Mouse (Mus musculus) forebrain, postnatal 0 days (tissue): Measurements from ENCODE around the gene Arhgef17. TPM values are rescaled to one million over a fixed set of nuclear protein-coding genes. Genes with fewer than 3 reads are reported as not detected.

Experiments used
- ATAC-seq: fragments of 200-750 bp; cut with Nextera tagmentation; 2 replicates; pipeline ENCODE4 v1.8.0; 2017; ENCODE audit warnings: mild to moderate bottlenecking, moderate library complexity
- DNase-seq: peaks from one replicate; pipeline ENCODE4 v3.0.0-alpha.2; 2015
- H3K27ac ChIP-seq: fragments of 300-500 bp; sonication (generic); 2 replicates; pipeline ENCODE4 v1.5.1; 2014; ENCODE audit warnings: low read depth, mild to moderate bottlenecking, antibody characterized with exemption, low read length, moderate library complexity, mixed read lengths
- H3K27me3 ChIP-seq: fragments of 300-500 bp; sonication (generic); 2 replicates; pipeline ENCODE4 v1.6.1; 2014; ENCODE audit warnings: mild to moderate bottlenecking, low read length, mixed read lengths; ENCODE audit not compliant: insufficient read depth
- H3K36me3 ChIP-seq: fragments of 300-500 bp; sonication (generic); 2 replicates; pipeline ENCODE4 v1.6.1; 2014; ENCODE audit warnings: mild to moderate bottlenecking, moderate library complexity; ENCODE audit not compliant: insufficient read depth
- H3K4me1 ChIP-seq: fragments of 300-500 bp; sonication (generic); 2 replicates; pipeline ENCODE4 v1.6.1; 2014; ENCODE audit warnings: antibody characterized with exemption; ENCODE audit not compliant: insufficient read depth
- H3K4me2 ChIP-seq: fragments of 300-500 bp; sonication (generic); 2 replicates; pipeline ENCODE4 v1.6.1; 2014; ENCODE audit warnings: low read depth, mild to moderate bottlenecking, moderate library complexity
- H3K4me3 ChIP-seq: fragments of 300-500 bp; sonication (generic); 2 replicates; pipeline ENCODE4 v1.5.1; 2014; ENCODE audit warnings: low read depth, low read length, mixed read lengths
- H3K9ac ChIP-seq: fragments of 300-500 bp; sonication (generic); 2 replicates; pipeline ENCODE4 v1.6.1; 2014; ENCODE audit warnings: mild to moderate bottlenecking
- H3K9me3 ChIP-seq: fragments of 300-500 bp; sonication (generic); 2 replicates; pipeline ENCODE4 v1.6.1; 2016; ENCODE audit warnings: low read length
- CTCF ChIP-seq: sonication (generic); IDR thresholded peaks from 2 replicates; pipeline ENCODE4 v1.5.1; 2016; ENCODE audit warnings: antibody characterized with exemption, control low read depth, low read depth
- WGBS: fragments of 180-500 bp; shearing (Covaris S2); extraction: QIAGEN DNeasy Blood & Tissue Kit; methylation state at CpG from one replicate; pipeline ENCODE4 v1.1.7; 2014; 5-methylcytosine and 5-hydroxymethylcytosine counted together
- microRNA-seq, 2 experiments: library from miRNA; unstranded; fragments of <30 nt; microRNA quantifications; one replicate each; pipeline ENCODE4; 2016
- polyA plus RNA-seq: library from polyadenylated mRNA; unstranded; fragments of >200 nt; fragmentation: Nextera tagmentation; extraction: Ambion mirVana; gene quantifications from 2 replicates; pipeline ENCODE4 v1.2.1, GENCODE M21; 2015
- total RNA-seq: library from RNA; depleted of rRNA; stranded (reverse); fragments of >200 nt; gene quantifications from 2 replicates; pipeline ENCODE4 v1.2.3, GENCODE M21; 2014; rRNA removed

Arhgef17 gene
- total and polyA plus RNA-seq, 2 experiments from 2014 or later, result 12.5 to 52.7 TPM

- TF ChIP-seq CTCF, result no peak
- H3K36me3 ChIP-seq, result peaks cover 39% of the 10 kb centered on the region
- H3K4me2 ChIP-seq, result no peak overlapping the region
- no peaks in the 10 kb centered on the region for H3K4me1 ChIP-seq
- no peaks in the 10 kb centered on the region for H3K9me3 ChIP-seq
- no peak overlapping the region for H3K27ac ChIP-seq
- no peak overlapping the region for H3K9ac ChIP-seq
- 92% methylated on average over 6 of the region's 6 CpGs for WGBS
- no peak for ATAC-seq
- no peak for DNase-seq
- H3K4me3 ChIP-seq, result no peak overlapping the region
- no peaks in the 10 kb centered on the region for H3K27me3 ChIP-seq
Observed at GRCm38 (mm10) chr7:100835711-100836110, 96.2 kb downstream of the Arhgef17 start.

GRCm38 (mm10) chr7:100835168-100835567, 96.7 kb downstream of the Arhgef17 start:
- H3K27ac ChIP-seq, result no peak overlapping the region
- TF ChIP-seq CTCF, result no peak
- no peak overlapping the region for H3K4me2 ChIP-seq
- ATAC-seq (no peak), DNase-seq (no peak)
- no peak overlapping the region for H3K4me3 ChIP-seq
- no peak overlapping the region for H3K9ac ChIP-seq
- H3K9me3 ChIP-seq, result no peaks in the 10 kb centered on the region
- H3K27me3 ChIP-seq, result no peaks in the 10 kb centered on the region
- H3K36me3 ChIP-seq, result peaks cover 39% of the 10 kb centered on the region
- H3K4me1 ChIP-seq, result no peaks in the 10 kb centered on the region
- WGBS, result 92% methylated on average over 7 of the region's 7 CpGs

- Histone ChIP-seq H3K9ac (no peak overlapping the region), H3K36me3 (peaks cover 39% of the 10 kb centered on the region), H3K4me1 (no peaks in the 10 kb centered on the region), H3K9me3 (no peaks in the 10 kb centered on the region), H3K4me3 (no peak overlapping the region), H3K27ac (no peak overlapping the region), H3K4me2 (no peak overlapping the region), H3K27me3 (no peaks in the 10 kb centered on the region)
- ATAC-seq (no peak), DNase-seq (no peak)
- WGBS, result 78% methylated on average over 1 of the region's 1 CpGs
- no peak for TF ChIP-seq CTCF
Observed at GRCm38 (mm10) chr7:100833859-100834258, 98.0 kb downstream of the Arhgef17 start.

GRCm38 (mm10) chr7:100828549-100828948, 103.4 kb downstream of the Arhgef17 start:
- no peak for TF ChIP-seq CTCF
- H3K36me3 ChIP-seq, result peaks cover 20% of the 10 kb centered on the region
- no peak overlapping the region for H3K9ac ChIP-seq
- H3K27me3 ChIP-seq, result no peaks in the 10 kb centered on the region
- no peak for DNase-seq
- H3K4me2 ChIP-seq, result no peak overlapping the region
- no peak overlapping the region for H3K27ac ChIP-seq
- 90% methylated on average over 2 of the region's 2 CpGs for WGBS
- no peaks in the 10 kb centered on the region for H3K4me1 ChIP-seq
- H3K4me3 ChIP-seq, result no peak overlapping the region
- ATAC-seq, result no peak
- H3K9me3 ChIP-seq, result no peaks in the 10 kb centered on the region

GRCm38 (mm10) chr7:100824661-100825060, 107.2 kb downstream of the Arhgef17 start:
- no peak for DNase-seq
- peaks cover 10% of the 10 kb centered on the region for H3K36me3 ChIP-seq
- no peak overlapping the region for H3K4me3 ChIP-seq
- TF ChIP-seq CTCF, result no peak
- H3K27me3 ChIP-seq, result no peaks in the 10 kb centered on the region
- no peaks in the 10 kb centered on the region for H3K9me3 ChIP-seq
- WGBS, result 93% methylated on average over 3 of the region's 3 CpGs
- no peak overlapping the region for H3K9ac ChIP-seq
- no peak for ATAC-seq
- H3K27ac ChIP-seq, result no peak overlapping the region
- no peaks in the 10 kb centered on the region for H3K4me1 ChIP-seq
- no peak overlapping the region for H3K4me2 ChIP-seq

Small RNA genes lying within 50 kb of the gene (microRNA-seq; reads per million reads assigned to microRNA genes)
- gene Mir3102, result 60.7 to 75.9 reads per million in 2 experiments

Other genes starting within 250 kb of the Arhgef17 start
- 84.0 and 116 TPM in 2 replicates for gene Fam168a, start 225.5 kb downstream of the Arhgef17 start, total RNA-seq
- gene Fam168a, start 225.5 kb downstream of the Arhgef17 start, polyA plus RNA-seq, result 90.1 and 91.7 TPM in 2 replicates
- gene Relt, start 68.7 kb downstream of the Arhgef17 start, total RNA-seq, result 7.5 and 8.3 TPM in 2 replicates
- 4.4 and 5.1 TPM in 2 replicates for gene Relt, start 68.7 kb downstream of the Arhgef17 start, polyA plus RNA-seq
- 1.2 and 2.3 TPM in 2 replicates for gene P2ry6, start 42.5 kb upstream of the Arhgef17 start, total RNA-seq
- 3.1 and 3.8 TPM in 2 replicates for gene P2ry6, start 42.5 kb upstream of the Arhgef17 start, polyA plus RNA-seq
- gene P2ry2, start 80.8 kb upstream of the Arhgef17 start, total RNA-seq, result 0.38 and 0.67 TPM in 2 replicates
- gene P2ry2, start 80.8 kb upstream of the Arhgef17 start, polyA plus RNA-seq, result 0.24 and 0.40 TPM in 2 replicates
- 59.6 and 66.8 TPM in 2 replicates for gene Fchsd2, start 160.8 kb upstream of the Arhgef17 start, total RNA-seq
- gene Fchsd2, start 160.8 kb upstream of the Arhgef17 start, polyA plus RNA-seq, result 24.7 and 36.3 TPM in 2 replicates